10 mouse cellular contexts compared by ENCODE assay signal in the genomic region with DNA sequence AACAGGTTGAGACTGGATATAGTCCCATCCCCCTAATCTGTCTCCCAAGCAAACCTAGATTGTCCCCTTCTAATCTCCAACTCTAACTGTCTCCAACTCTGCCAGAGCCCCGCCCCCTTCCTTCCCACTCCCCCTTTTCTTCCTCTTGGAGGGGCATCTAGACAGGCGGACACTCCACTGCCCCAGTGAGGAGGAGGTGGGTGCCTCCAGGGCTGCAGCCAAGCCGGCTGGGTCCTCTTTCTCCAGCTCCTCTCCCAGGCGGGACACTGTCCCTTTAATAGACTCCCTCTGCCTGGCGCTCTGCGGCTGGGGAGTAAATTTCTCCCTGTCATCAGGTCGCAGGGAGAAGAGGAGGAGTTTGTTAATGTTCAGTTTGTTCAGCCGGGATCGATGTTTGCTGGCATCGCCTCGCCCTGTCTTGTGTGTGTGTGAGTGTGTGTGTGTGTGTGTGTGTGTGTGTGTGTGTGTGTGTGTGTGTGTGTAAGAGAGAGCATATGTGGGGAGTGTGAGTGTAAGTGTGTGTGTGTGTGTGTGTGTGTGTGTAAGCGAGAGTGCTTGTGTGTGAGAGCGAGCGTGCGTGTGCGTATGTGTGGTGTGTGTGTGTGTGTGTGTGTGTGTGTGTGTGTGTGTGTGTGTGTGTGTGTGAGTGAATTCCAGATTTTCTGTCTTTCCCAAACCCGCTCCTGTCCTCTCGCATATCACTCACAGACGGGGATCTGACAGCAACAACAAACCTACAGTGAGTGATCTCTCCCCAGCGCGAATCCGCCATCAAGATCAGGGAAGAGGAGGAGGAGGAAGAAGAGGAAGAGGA. TPM values are rescaled to one million over a fixed set of nuclear protein-coding genes. Genes with fewer than 3 reads are reported as not detected.
DNase-seq lines count a peak whose midpoint lies in the region; ATAC-seq and TF ChIP-seq lines count a peak whose summit lies in the region.
"Had no signal": no experiment of that assay in that cellular context is flagged by ENCODE, and none has a peak within 500 bp of the region (broad histone marks: within the 10 kb centered on the region; RNA-seq: fewer than 3 reads in every experiment).

Tshz2 (plus strand) TSS at position 676 of the 814 bp plus-strand sequence.

- TF ChIP-seq POLR2A in kidney, adult 2 months (IDR thresholded peaks at IDR 0.05; ENCODE audit: low read depth, low read length): no peak
- TF ChIP-seq POLR2A in liver, adult 2 months (IDR thresholded peaks at IDR 0.05; ENCODE audit: extremely low read depth, insufficient read depth, low read length): no peak

- under 1% methylated on average over 19 of the region's 22 CpGs for WGBS in embryonic facial prominence, embryonic 13.5 days
- 2% methylated on average over 20 of the region's 22 CpGs for WGBS in kidney, adult 2 months
- 2% methylated on average over 22 of the region's 22 CpGs for WGBS in liver, adult 2 months
- WGBS in neural tube, embryonic 11.5 days: under 1% methylated on average over 22 of the region's 22 CpGs

- peak within 1 kb of the TSS; percentile 89 for H3K4me2 ChIP-seq in embryonic facial prominence, embryonic 13.5 days
- peak within 1 kb of the TSS; percentile 96 for H3K4me2 ChIP-seq in neural tube, embryonic 11.5 days (ENCODE audit: low read depth)

- H3K9me3 ChIP-seq in embryonic facial prominence, embryonic 13.5 days: no peaks in the 10 kb centered on the region
- no peaks in the 10 kb centered on the region for H3K9me3 ChIP-seq in neural tube, embryonic 11.5 days (ENCODE audit: control insufficient read depth, low read length)

- H3K27ac ChIP-seq in embryonic facial prominence, embryonic 13.5 days: peak within 1 kb of the TSS; percentile 78
- peak within 1 kb of the TSS; percentile 73 for H3K27ac ChIP-seq in kidney, adult 2 months (ENCODE audit: insufficient read depth, low read depth, low read length)
- H3K27ac ChIP-seq in liver, adult 2 months (replicated peaks; ENCODE audit: insufficient read depth, low read depth, low read length): peak within 1 kb of the TSS; percentile 72
- H3K27ac ChIP-seq in neural tube, embryonic 11.5 days (ENCODE audit: low read depth, low read length): peak within 1 kb of the TSS; percentile 73

- peaks cover 4% of the 10 kb centered on the region; the same call in 1 of the 2 replicates for H3K27me3 ChIP-seq in embryonic facial prominence, embryonic 13.5 days
- no peaks in the 10 kb centered on the region for H3K27me3 ChIP-seq in kidney, adult 2 months (replicated peaks; ENCODE audit: control insufficient read depth, insufficient read depth, low read length)
- H3K27me3 ChIP-seq in liver, adult 2 months (ENCODE audit: control insufficient read depth, insufficient read depth, low read length): no peaks in the 10 kb centered on the region
- H3K27me3 ChIP-seq in neural tube, embryonic 11.5 days (ENCODE audit: control insufficient read depth, insufficient read depth, low read length): no peaks in the 10 kb centered on the region

- peaks cover 38% of the 10 kb centered on the region for H3K4me1 ChIP-seq in embryonic facial prominence, embryonic 13.5 days
- H3K4me1 ChIP-seq in kidney, adult 2 months (ENCODE audit: control insufficient read depth, insufficient read depth, low read length): no peaks in the 10 kb centered on the region
- peaks cover 7% of the 10 kb centered on the region; the same call in 1 of the 2 replicates for H3K4me1 ChIP-seq in liver, adult 2 months (ENCODE audit: control insufficient read depth, insufficient read depth, low read length)
- H3K4me1 ChIP-seq in neural tube, embryonic 11.5 days (ENCODE audit: control insufficient read depth, insufficient read depth, low read length): peaks cover 15% of the 10 kb centered on the region; the same call in 1 of the 2 replicates

- peak within 1 kb of the TSS; percentile 74 for H3K4me3 ChIP-seq in embryonic facial prominence, embryonic 13.5 days
- H3K4me3 ChIP-seq in kidney, adult 2 months (ENCODE audit: insufficient read depth, low read depth, low read length): peak within 1 kb of the TSS; percentile 65
- H3K4me3 ChIP-seq in liver, adult 2 months (ENCODE audit: insufficient read depth, low read depth, low read length): peak within 1 kb of the TSS; percentile 72
- peak within 1 kb of the TSS; percentile 81 for H3K4me3 ChIP-seq in neural tube, embryonic 11.5 days (ENCODE audit: low read depth, low read length)
- H3K4me3 ChIP-seq: myocyte had no signal

- H3K36me3 ChIP-seq in embryonic facial prominence, embryonic 13.5 days: no peaks in the 10 kb centered on the region
- H3K36me3 ChIP-seq in kidney, adult 2 months (ENCODE audit: control insufficient read depth, insufficient read depth, low read length): no peaks in the 10 kb centered on the region
- H3K36me3 ChIP-seq in liver, adult 2 months (ENCODE audit: control insufficient read depth, insufficient read depth, low read length): no peaks in the 10 kb centered on the region
- no peaks in the 10 kb centered on the region for H3K36me3 ChIP-seq in neural tube, embryonic 11.5 days (ENCODE audit: control insufficient read depth, insufficient read depth, low read length)
- H3K36me3 ChIP-seq: G1E had no signal

- TF ChIP-seq CTCF in kidney, adult 2 months (conservative IDR thresholded peaks at IDR 0.05; ENCODE audit: insufficient read depth, insufficient read length, low read depth, low read length): no peak
- no peak for TF ChIP-seq CTCF in liver, adult 2 months (IDR thresholded peaks at IDR 0.05; ENCODE audit: low read depth, low read length)

- peak within 1 kb of the TSS; percentile 91 for H3K9ac ChIP-seq in embryonic facial prominence, embryonic 13.5 days
- H3K9ac ChIP-seq in liver, adult 2 months (ENCODE audit: low read depth, low read length): peak within 1 kb of the TSS; percentile 82
- H3K9ac ChIP-seq in neural tube, embryonic 11.5 days (ENCODE audit: low read length): peak within 1 kb of the TSS; percentile 89

- DNase-seq in left cerebral cortex, adult 18-20 months (ENCODE audit: low spot score in 2 of 2): no peak
- no peak for DNase-seq in left cerebral cortex, adult 9 months (ENCODE audit: low spot score in 2 of 2)
- DNase-seq in heart, adult 9 months (ENCODE audit: low spot score in 2 of 2): peak; percentile 72 to 77
- peak; percentile 72 for DNase-seq in kidney, adult 2 months
- peak; percentile 91 for DNase-seq in liver, adult 2 months (ENCODE audit: extremely low read depth, low read depth, low spot score)
- peak; percentile 83 for DNase-seq in neural tube, embryonic 11.5 days (ENCODE audit: low spot score)
- DNase-seq in natural killer cell, adult 2 months (ENCODE audit: low spot score in 2 of 2): no peak

- peak; percentile 50; the same call in 1 of the 2 replicates for ATAC-seq in embryonic facial prominence, embryonic 13.5 days (ENCODE audit: insufficient number of reproducible peaks, insufficient read depth, low FRiP score, low TSS enrichment, low read depth)
- peak; percentile 84 for ATAC-seq in neural tube, embryonic 11.5 days (ENCODE audit: insufficient read depth, low FRiP score, low TSS enrichment)

- H3K79me2 ChIP-seq in liver, adult 2 months (ENCODE audit: control insufficient read depth, insufficient read depth, low read length): no peaks in the 10 kb centered on the region

RNA-seq across cellular contexts. Expression of gene Tshz2, which starts in this region (rescaled TPM):
- total RNA-seq in left cerebral cortex, adult 18-20 months (2021): 10 to 100 TPM; 37.5 to 41.2 TPM
- 10.2 and 12.3 TPM in 2 replicates for polyA plus RNA-seq in embryonic facial prominence, embryonic 13.5 days (2015; fragmentation: Nextera tagmentation; extraction: Ambion mirVana)
- 17.5 and 17.6 TPM in 2 replicates for polyA plus RNA-seq in kidney, adult 2 months (2012; rRNA removed)
- 3.3 and 3.7 TPM in 2 replicates for total RNA-seq in liver, adult 2 months (2014; rRNA removed)
- 3.5 and 4.1 TPM in 2 replicates for polyA plus RNA-seq in liver, adult 2 months (2012; rRNA removed)
- polyA plus RNA-seq in neural tube, embryonic 11.5 days (2014; fragmentation: Nextera tagmentation; extraction: Ambion mirVana): 9.1 and 9.8 TPM in 2 replicates
- polyA plus RNA-seq: G1E, myocyte had no signal

Comparison
In these comparisons a context has a peak if more than half of its experiments do, and no peak if none do; other contexts are left out.
1. DNase-seq: peak in heart, adult 9 months (2 of 2), kidney, adult 2 months (single experiment), liver, adult 2 months (single experiment) and neural tube, embryonic 11.5 days (single experiment); none in left cerebral cortex, adult 18-20 months (0 of 2), left cerebral cortex, adult 9 months (0 of 2) and natural killer cell, adult 2 months (0 of 2).
2. Peak in every context shown above with its lines, with median percentiles within 50 percentile points of each other: H3K27ac ChIP-seq, H3K4me3 ChIP-seq and H3K9ac ChIP-seq.